In genomic region chr10:93564518-93565090, GRCm38 (mm10) we compare ENCODE assay signal across 37 mouse cellular contexts. TPM values are rescaled to one million over a fixed set of nuclear protein-coding genes. Genes with fewer than 3 reads are reported as not detected.
"Had no signal": no experiment of that assay in that cellular context is flagged by ENCODE, and none has a peak within 500 bp of the region (broad histone marks: within the 10 kb centered on the region; RNA-seq: fewer than 3 reads in every experiment).

No protein-coding gene starts in this region.

- H3K36me3 ChIP-seq: heart, embryonic 13.5 days; heart, embryonic 15.5 days; hindbrain, embryonic 13.5 days; hindbrain, embryonic 15.5 days; kidney, embryonic 15.5 days; limb, embryonic 13.5 days; limb, embryonic 15.5 days; liver, embryonic 12.5 days had no signal

- ATAC-seq: hindbrain, postnatal 0 days; intestine, embryonic 16.5 days; liver, embryonic 12.5 days had no signal

- H3K27me3 ChIP-seq: heart, embryonic 13.5 days; heart, embryonic 15.5 days; hindbrain, embryonic 13.5 days; hindbrain, embryonic 15.5 days; kidney, embryonic 15.5 days; limb, embryonic 13.5 days; limb, embryonic 15.5 days; liver, embryonic 12.5 days had no signal

- H3K4me3 ChIP-seq: gastrocnemius, adult 2 months; heart, adult 2 months; heart, embryonic 13.5 days; heart, embryonic 15.5 days; hindbrain, embryonic 13.5 days; hindbrain, embryonic 15.5 days; kidney, embryonic 15.5 days; limb, embryonic 13.5 days; limb, embryonic 15.5 days; liver, embryonic 12.5 days had no signal

- H3K9ac ChIP-seq: heart, embryonic 13.5 days; heart, embryonic 15.5 days; hindbrain, embryonic 13.5 days; hindbrain, embryonic 15.5 days; kidney, embryonic 15.5 days; limb, embryonic 13.5 days; limb, embryonic 15.5 days; liver, embryonic 12.5 days; liver, embryonic 14.5 days had no signal

- H3K4me1 ChIP-seq: heart, embryonic 13.5 days; heart, embryonic 15.5 days; hindbrain, embryonic 13.5 days; hindbrain, embryonic 15.5 days; kidney, embryonic 15.5 days; limb, embryonic 13.5 days; limb, embryonic 15.5 days; liver, embryonic 12.5 days had no signal

- H3K4me2 ChIP-seq: heart, embryonic 11.5 days; heart, embryonic 13.5 days; heart, embryonic 15.5 days; hindbrain, embryonic 13.5 days; hindbrain, embryonic 15.5 days; kidney, embryonic 15.5 days; limb, embryonic 13.5 days; limb, embryonic 15.5 days; liver, embryonic 12.5 days had no signal

- H3K9me3 ChIP-seq: heart, embryonic 13.5 days; heart, embryonic 15.5 days; hindbrain, embryonic 13.5 days; hindbrain, embryonic 15.5 days; kidney, embryonic 15.5 days; limb, embryonic 13.5 days; limb, embryonic 15.5 days; liver, embryonic 12.5 days had no signal

- H3K27ac ChIP-seq: gastrocnemius, adult 2 months; heart, adult 2 months; heart, embryonic 13.5 days; heart, embryonic 15.5 days; hindbrain, embryonic 13.5 days; hindbrain, embryonic 15.5 days; hindbrain, postnatal 0 days; kidney, embryonic 15.5 days; kidney, postnatal 0 days; limb, embryonic 13.5 days; limb, embryonic 15.5 days; liver, embryonic 12.5 days; liver, embryonic 14.5 days had no signal

- DNase-seq: gastrocnemius, adult 2 months; gastrocnemius, postnatal 10 days; gastrocnemius, postnatal 25 days; heart, adult 11 months; heart, adult 2 months; heart, postnatal 14 days; heart, postnatal 36 days; kidney, adult 11 months; kidney, adult 2 months; kidney, adult 9 months; kidney, postnatal 14 days; kidney, postnatal 36 days; layer of hippocampus, adult 9-11 months; layer of hippocampus, postnatal 36 days; left cerebral cortex, postnatal 4 days had no signal

RNA-seq across cellular contexts. Expression of gene Ccdc38, which starts 24.2 kb away (rescaled TPM):
- total RNA-seq: gastrocnemius, adult 2 months; gastrocnemius, postnatal 25 days; gastrocnemius, postnatal 4 days; heart, adult 2 months; heart, postnatal 14 days; heart, postnatal 36 days; hematopoietic stem cell, adult 5-6 weeks; hindbrain, postnatal 0 days; layer of hippocampus, adult 18-20 months; layer of hippocampus, postnatal 14 days; layer of hippocampus, postnatal 36 days; left cerebral cortex, adult 18-20 months; left cerebral cortex, adult 8-10 months; left cerebral cortex, postnatal 25 days; left cerebral cortex, postnatal 4 days had no signal
- polyA plus RNA-seq: heart, adult 2 months; kidney, adult 2 months; large intestine, adult 2 months had no signal

RNA-seq across cellular contexts. Expression of gene Amdhd1, which starts 24.8 kb away (rescaled TPM):
- total RNA-seq: gastrocnemius, adult 2 months; gastrocnemius, postnatal 25 days; heart, adult 2 months; heart, postnatal 14 days; heart, postnatal 36 days; hematopoietic stem cell, adult 5-6 weeks had no signal
- polyA plus RNA-seq: hindbrain, embryonic 11.5 days had no signal
